Mouse (Mus musculus) thymus, adult 2 months (tissue): ENCODE data around the gene Spon1.

Experiments
- CTCF ChIP-seq: fragments of 200-500 bp; IDR thresholded peaks from 2 replicates; pipeline ENCODE4 v1.5.1; 2012; ENCODE audit warnings: mild to moderate bottlenecking, control low read depth, low read length, moderate library complexity, borderline replicate concordance; ENCODE audit not compliant: control insufficient read depth, poor library complexity, insufficient read depth; ENCODE audit errors: extremely low read depth
- POLR2A ChIP-seq: fragments of 200-500 bp; IDR thresholded peaks from 2 replicates; pipeline ENCODE4 v1.6.1; 2012; ENCODE audit warnings: mild to moderate bottlenecking, low read length, control low read depth, moderate library complexity; ENCODE audit not compliant: control insufficient read depth, poor library complexity, insufficient read depth; ENCODE audit errors: extremely low read depth

GRCm38 (mm10) chr7:113893944-113894662 is 128.3 kb downstream of the Spon1 start:
- TF ChIP-seq CTCF (no peak), POLR2A (no peak)
